Mouse (Mus musculus) liver, embryonic 12.5 days (tissue): ENCODE data around the gene Xxylt1. TPM values are rescaled to one million over a fixed set of nuclear protein-coding genes. Genes with fewer than 3 reads are reported as not detected.

Experiments used
- ATAC-seq: fragments of 200-750 bp; cut with Nextera tagmentation; 2 replicates; pipeline ENCODE4 v1.8.0; 2017; ENCODE audit warnings: moderate number of reproducible peaks, mild to moderate bottlenecking, moderate library complexity
- H3K27ac ChIP-seq: fragments of 300-500 bp; sonication (generic); 2 replicates; pipeline ENCODE4 v1.5.1; 2016; ENCODE audit warnings: mild to moderate bottlenecking
- H3K27me3 ChIP-seq: fragments of 300-500 bp; sonication (generic); replicated peaks from 2 replicates; pipeline ENCODE4 v1.6.1; 2016; ENCODE audit warnings: mild to moderate bottlenecking, moderate library complexity
- H3K36me3 ChIP-seq: fragments of 300-500 bp; sonication (generic); 2 replicates; pipeline ENCODE4 v1.6.1; 2016; ENCODE audit warnings: mild to moderate bottlenecking, moderate library complexity
- H3K4me1 ChIP-seq: fragments of 300-500 bp; sonication (generic); 2 replicates; pipeline ENCODE4 v1.6.1; 2016
- H3K4me2 ChIP-seq: fragments of 300-500 bp; sonication (generic); 2 replicates; pipeline ENCODE4 v1.6.1; 2016; ENCODE audit warnings: mild to moderate bottlenecking, moderate library complexity
- H3K4me3 ChIP-seq: fragments of 300-500 bp; sonication (generic); 2 replicates; pipeline ENCODE4 v1.5.1; 2016; ENCODE audit warnings: mild to moderate bottlenecking, moderate library complexity
- H3K9ac ChIP-seq: fragments of 300-500 bp; sonication (generic); 2 replicates; pipeline ENCODE4 v1.6.1; 2016; ENCODE audit warnings: mild to moderate bottlenecking, moderate library complexity
- H3K9me3 ChIP-seq: fragments of 300-500 bp; sonication (generic); replicated peaks from 2 replicates; pipeline ENCODE4 v1.6.1; 2016; ENCODE audit warnings: mild to moderate bottlenecking, moderate library complexity
- WGBS: fragments of 180-500 bp; shearing (Covaris S2); methylation state at CpG from one replicate; pipeline ENCODE4 v1.1.7; 2016; ENCODE audit not compliant: insufficient replicate concordance; 5-methylcytosine and 5-hydroxymethylcytosine counted together
- polyA plus RNA-seq: library from polyadenylated mRNA; unstranded; fragments of >200 nt; fragmentation: Nextera tagmentation; extraction: Ambion mirVana; gene quantifications from 2 replicates; pipeline ENCODE4 v1.2.1, GENCODE M21; 2016

Xxylt1 gene
- polyA plus RNA-seq, 1 experiment from 2014 or later = 7.5 TPM

DNA sequence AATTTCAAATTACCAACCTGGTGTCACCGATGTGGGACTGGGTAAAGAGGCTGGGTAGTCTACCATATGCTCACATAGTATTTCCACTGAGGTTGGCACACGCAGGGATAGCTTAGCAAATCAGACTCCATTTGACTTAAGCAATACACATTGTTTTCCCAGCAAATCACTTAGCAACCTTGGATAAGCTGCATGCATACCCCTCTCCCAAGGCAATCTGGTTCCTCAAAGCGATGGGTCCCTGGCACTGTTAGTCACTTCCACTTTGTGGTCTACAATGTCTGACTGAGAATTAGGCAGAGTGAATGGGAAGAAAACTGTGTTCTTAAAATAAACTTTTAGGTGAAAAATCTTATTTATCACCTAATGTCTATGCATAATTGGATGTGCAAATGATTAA, 142.6 kb downstream of the Xxylt1 start:
- WGBS = 65% methylated on average over 3 of the region's 3 CpGs
- Histone ChIP-seq H3K27ac (no peak overlapping the region), H3K4me1 (peaks cover 14% of the 10 kb centered on the region), H3K9me3 (no peaks in the 10 kb centered on the region), H3K4me3 (no peak overlapping the region), H3K9ac (no peak overlapping the region), H3K27me3 (no peaks in the 10 kb centered on the region), H3K4me2 (no peak overlapping the region), H3K36me3 (no peaks in the 10 kb centered on the region)
- no peak for ATAC-seq

DNA sequence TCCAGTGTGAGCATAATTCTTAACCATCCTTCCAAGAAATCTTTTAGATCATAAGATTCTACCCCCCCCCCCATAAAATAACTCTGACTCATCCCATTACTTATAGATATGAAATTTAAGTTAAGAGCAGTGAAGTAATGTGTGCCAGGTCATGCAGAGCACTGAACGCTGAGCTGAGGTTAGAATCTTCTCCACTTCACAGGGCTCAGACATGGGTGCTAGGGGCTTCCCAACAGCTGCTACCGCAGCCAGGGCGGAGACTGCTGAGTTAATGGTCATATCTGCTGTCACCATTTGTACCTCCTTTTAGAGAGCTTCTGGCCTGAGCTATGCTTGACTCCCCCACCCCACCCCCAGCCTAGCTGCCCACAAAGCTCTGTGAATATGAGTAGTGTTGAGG, 143.6 kb downstream of the Xxylt1 start:
- Histone ChIP-seq H3K27ac (no peak overlapping the region), H3K36me3 (no peaks in the 10 kb centered on the region), H3K27me3 (no peaks in the 10 kb centered on the region; the same call in 1 of the 2 replicates), H3K4me1 (peaks cover 14% of the 10 kb centered on the region), H3K9ac (no peak overlapping the region), H3K9me3 (no peaks in the 10 kb centered on the region), H3K4me3 (no peak overlapping the region), H3K4me2 (no peak overlapping the region)
- ATAC-seq = no peak
- 42% methylated on average over 3 of the region's 3 CpGs for WGBS

DNA sequence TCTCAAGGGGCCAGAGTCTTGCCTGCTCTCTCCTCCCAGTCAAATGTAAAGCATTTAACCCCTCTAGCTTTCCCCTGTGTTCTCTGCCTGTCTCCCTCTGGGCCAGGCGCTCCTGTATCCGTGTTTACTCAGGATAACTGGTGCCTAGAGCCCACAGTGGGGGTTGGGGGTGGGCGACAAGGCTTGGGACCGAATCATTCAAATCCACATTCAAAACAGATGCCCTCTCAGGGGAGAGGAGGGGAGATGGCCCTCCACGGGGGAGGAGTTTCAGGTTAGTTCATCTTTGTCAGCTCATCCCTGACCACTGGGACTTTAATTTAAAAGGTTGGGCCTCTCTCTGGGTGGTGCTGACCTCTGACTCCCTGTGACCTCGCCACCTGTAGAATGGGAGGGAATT, 144.8 kb downstream of the Xxylt1 start:
- 59% methylated on average over 6 of the region's 6 CpGs for WGBS

DNA sequence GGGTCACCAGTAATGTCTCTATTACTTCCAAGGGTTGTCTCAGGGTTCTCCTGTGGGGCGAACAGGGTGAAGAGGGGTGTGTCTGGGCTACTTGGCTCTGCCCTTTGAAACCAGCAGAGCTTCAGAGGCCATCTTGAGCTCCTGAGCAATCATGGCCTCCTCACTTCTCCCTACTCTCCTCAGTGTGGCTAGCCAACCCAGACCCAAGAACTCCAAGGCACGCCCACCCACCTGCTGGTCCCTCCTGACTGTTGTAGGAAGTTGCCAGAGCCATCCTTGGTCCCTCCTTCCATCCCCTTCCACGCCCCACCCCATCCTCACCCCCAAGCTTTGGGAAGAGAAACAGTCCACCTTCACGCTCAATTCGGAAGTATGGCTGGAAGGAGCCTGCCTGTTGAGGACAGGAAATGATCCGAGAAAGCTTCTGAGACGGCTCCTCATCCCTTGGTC, 145.2 kb downstream of the Xxylt1 start:
- Histone ChIP-seq H3K4me2 (no peak overlapping the region), H3K9me3 (no peaks in the 10 kb centered on the region), H3K4me3 (no peak overlapping the region), H3K27ac (no peak overlapping the region), H3K27me3 (no peaks in the 10 kb centered on the region; the same call in 1 of the 2 replicates), H3K4me1 (peaks cover 14% of the 10 kb centered on the region), H3K36me3 (no peaks in the 10 kb centered on the region), H3K9ac (no peak overlapping the region)
- no peak for ATAC-seq
- 61% methylated on average over 7 of the region's 7 CpGs for WGBS

More for the DNA sequence above, 144.8 kb downstream of the Xxylt1 start:
- no peak for ATAC-seq
- Histone ChIP-seq H3K4me1 (peaks cover 14% of the 10 kb centered on the region), H3K4me3 (no peak overlapping the region), H3K9me3 (no peaks in the 10 kb centered on the region), H3K9ac (no peak overlapping the region), H3K36me3 (no peaks in the 10 kb centered on the region), H3K4me2 (no peak overlapping the region), H3K27ac (no peak overlapping the region), H3K27me3 (no peaks in the 10 kb centered on the region; the same call in 1 of the 2 replicates)

DNA sequence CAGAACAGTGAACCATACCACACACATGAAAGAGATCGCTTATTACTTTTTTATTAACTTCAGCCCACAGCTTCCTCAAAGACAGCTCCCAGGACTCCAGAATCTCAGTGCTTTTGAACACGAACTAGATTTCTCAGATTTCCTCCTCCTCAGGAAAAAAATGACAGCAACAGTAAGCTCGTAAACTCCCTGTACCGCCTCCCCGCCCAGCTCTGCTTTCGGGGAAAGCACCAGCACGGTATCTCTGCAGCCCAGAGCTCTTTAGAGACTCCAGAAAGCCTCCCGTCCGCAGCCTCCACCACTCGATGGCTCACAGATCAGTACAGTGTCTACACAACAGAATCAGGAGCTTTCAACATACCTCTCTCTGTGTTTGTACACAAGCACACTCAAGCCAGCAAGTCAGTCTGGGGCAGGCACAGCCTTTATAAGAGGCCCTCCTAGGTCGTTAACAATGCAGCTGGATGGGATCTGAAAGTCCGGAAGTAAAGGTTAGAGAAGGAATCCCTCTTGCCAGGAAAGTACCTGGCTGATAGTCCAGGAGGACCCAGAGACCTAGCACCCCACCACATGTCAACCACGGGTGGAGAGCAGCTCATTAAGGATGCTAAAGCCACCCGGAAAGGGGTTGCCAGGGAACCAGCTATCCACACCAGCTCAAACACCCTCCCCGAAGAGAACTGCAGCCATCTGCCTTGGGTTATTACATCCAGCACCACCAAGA, 146.1 kb downstream of the Xxylt1 start:
- H3K4me1 ChIP-seq = peaks cover 14% of the 10 kb centered on the region
- no peaks in the 10 kb centered on the region; the same call in 1 of the 2 replicates for H3K9me3 ChIP-seq
- no peaks in the 10 kb centered on the region; the same call in 1 of the 2 replicates for H3K27me3 ChIP-seq
- H3K27ac ChIP-seq = no peak overlapping the region
- H3K9ac ChIP-seq = no peak overlapping the region
- ATAC-seq = no peak
- no peaks in the 10 kb centered on the region for H3K36me3 ChIP-seq
- H3K4me2 ChIP-seq = no peak overlapping the region
- whole genome bisulfite sequencing = 52% methylated on average over 15 of the region's 15 CpGs
- H3K4me3 ChIP-seq = no peak overlapping the region

DNA sequence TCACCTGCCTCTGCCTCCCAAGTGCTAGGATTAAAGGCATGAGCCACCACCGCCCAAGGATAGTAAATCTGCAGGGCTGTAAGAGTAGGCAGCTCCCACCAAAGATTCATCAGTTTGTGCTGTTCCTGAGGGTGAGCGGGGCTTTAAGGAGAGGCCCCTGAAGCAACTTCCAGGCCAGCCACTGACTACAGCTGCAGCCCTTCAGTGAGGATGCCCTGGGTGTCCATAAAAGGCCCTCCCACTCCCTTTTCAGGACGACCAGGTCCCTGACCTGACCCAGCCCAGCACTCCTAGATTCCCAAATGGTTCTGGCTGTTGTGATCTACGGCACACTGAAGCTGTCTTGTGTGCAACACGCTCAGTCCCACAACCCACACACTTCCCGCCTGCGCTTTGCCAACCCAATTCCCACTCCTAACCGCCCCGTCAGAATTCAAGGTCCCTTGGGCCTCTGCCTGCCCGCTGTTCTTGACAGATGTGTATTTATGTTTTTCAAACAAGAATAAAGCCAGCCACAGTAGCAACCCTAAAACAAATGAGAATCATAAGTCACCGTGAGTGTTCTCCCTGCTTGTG, 146.9 kb downstream of the Xxylt1 start:
- H3K4me1 ChIP-seq = peaks cover 7% of the 10 kb centered on the region; the same call in 1 of the 2 replicates
- 71% methylated on average over 11 of the region's 11 CpGs for WGBS
- no peaks in the 10 kb centered on the region for H3K36me3 ChIP-seq
- no peak overlapping the region for H3K4me3 ChIP-seq
- H3K27ac ChIP-seq = no peak overlapping the region
- no peak overlapping the region for H3K9ac ChIP-seq
- no peak for ATAC-seq
- H3K27me3 ChIP-seq = no peaks in the 10 kb centered on the region; the same call in 1 of the 2 replicates
- H3K4me2 ChIP-seq = no peak overlapping the region
- H3K9me3 ChIP-seq = no peaks in the 10 kb centered on the region; the same call in 1 of the 2 replicates

DNA sequence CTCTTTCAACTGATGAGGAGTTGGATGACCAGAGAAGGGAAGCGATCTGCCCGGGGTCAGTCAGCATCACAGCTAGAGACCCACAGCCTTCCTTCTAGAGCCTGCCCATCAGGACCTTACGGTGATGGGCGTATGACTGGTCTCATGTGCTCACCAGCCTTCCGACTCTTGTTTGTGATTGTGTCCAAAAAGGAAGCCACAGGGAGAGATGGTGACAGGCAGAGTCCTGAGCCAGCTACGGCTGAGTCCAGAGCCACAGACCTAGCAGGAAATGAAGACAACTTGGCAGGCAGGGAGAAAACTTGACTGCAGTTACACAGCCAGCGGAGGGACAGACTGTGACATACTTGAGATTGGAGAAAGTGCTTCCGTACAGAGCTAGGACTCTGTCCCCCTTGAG, 147.9 kb downstream of the Xxylt1 start:
- Histone ChIP-seq H3K4me1 (peaks cover 8% of the 10 kb centered on the region; the same call in 1 of the 2 replicates), H3K27ac (no peak overlapping the region), H3K36me3 (no peaks in the 10 kb centered on the region), H3K4me2 (no peak overlapping the region), H3K9me3 (no peaks in the 10 kb centered on the region; the same call in 1 of the 2 replicates), H3K4me3 (no peak overlapping the region), H3K9ac (no peak overlapping the region), H3K27me3 (no peaks in the 10 kb centered on the region; the same call in 1 of the 2 replicates)
- WGBS = 50% methylated on average over 8 of the region's 8 CpGs
- ATAC-seq = no peak

DNA sequence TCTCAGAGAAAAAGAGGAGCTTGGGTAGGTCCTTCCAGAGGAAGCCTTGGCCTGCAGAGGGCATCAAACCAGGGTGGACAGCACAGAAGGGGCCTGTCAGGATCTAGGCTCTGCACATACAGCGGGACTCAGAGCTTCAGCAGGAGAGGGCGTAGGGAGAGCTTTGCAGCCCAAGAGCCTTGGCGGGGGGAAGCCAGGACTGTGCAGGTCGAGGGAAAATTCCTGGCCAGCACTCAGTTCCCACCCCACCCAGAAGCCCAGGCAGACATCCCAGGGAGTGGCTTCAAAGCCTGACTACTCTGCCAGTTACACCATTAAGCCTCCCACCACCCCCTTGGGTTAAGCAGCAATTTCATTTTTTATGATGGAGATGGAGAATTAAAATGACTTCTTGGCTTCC, 148.4 kb downstream of the Xxylt1 start:
- H3K36me3 ChIP-seq = no peaks in the 10 kb centered on the region
- no peaks in the 10 kb centered on the region; the same call in 1 of the 2 replicates for H3K27me3 ChIP-seq
- H3K4me1 ChIP-seq = peaks cover 7% of the 10 kb centered on the region; the same call in 1 of the 2 replicates
- H3K9ac ChIP-seq = no peak overlapping the region
- no peak overlapping the region for H3K27ac ChIP-seq
- 75% methylated on average over 4 of the region's 4 CpGs for WGBS
- no peak overlapping the region for H3K4me2 ChIP-seq
- H3K4me3 ChIP-seq = no peak overlapping the region
- no peak for ATAC-seq
- no peaks in the 10 kb centered on the region; the same call in 1 of the 2 replicates for H3K9me3 ChIP-seq

DNA sequence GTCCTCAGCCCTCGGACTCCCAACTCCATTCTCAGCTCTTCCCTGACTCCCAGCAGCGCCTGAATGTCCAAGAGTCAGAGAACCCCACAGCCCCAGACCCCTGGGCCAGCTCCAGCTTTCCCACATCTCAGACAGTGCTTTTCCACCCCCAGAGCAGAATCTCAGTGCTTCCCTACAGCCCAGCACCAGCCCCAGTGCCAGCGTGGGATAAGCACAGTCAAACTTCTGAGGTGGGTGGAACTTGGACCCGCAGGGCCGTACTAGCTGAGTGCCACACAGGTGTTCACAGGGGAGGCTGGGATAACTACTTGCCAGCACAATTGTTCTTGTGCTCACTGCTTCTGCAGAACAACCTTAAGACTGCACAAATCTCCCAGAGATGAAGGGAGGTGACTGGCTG, 149.0 kb downstream of the Xxylt1 start:
- Histone ChIP-seq H3K4me1 (0 out of 2 replicates have a peak, but pooled peaks cover 5% of the 10 kb centered on the region), H3K9ac (no peak overlapping the region), H3K27me3 (no peaks in the 10 kb centered on the region; the same call in 1 of the 2 replicates), H3K4me2 (no peak overlapping the region), H3K9me3 (no peaks in the 10 kb centered on the region; the same call in 1 of the 2 replicates), H3K4me3 (no peak overlapping the region), H3K27ac (no peak overlapping the region), H3K36me3 (no peaks in the 10 kb centered on the region)
- 73% methylated on average over 5 of the region's 5 CpGs for WGBS
- ATAC-seq = no peak

DNA sequence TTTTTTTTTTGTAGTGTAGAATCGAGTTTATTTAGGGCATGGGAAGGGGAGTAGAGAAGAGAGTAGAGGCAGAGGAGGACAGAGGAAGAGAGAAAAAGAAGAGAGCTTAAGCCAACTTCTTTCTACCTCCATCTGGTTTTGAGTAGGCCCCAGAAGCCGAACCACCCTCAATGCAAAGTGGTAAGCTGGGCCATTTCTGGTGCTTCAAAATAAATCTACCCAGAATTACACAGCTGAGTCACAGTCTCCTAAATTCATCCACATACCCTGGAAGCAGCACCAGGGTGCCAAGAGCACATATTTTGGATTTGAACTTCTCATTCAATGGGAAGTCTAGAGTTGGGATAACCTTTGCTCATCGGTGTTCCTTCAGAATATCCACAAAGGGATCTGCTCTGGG, 152.1 kb downstream of the Xxylt1 start:
- H3K36me3 ChIP-seq = no peaks in the 10 kb centered on the region
- H3K27ac ChIP-seq = no peak overlapping the region
- 0 out of 2 replicates have a peak, but pooled peaks cover 5% of the 10 kb centered on the region for H3K4me1 ChIP-seq
- H3K4me3 ChIP-seq = no peak overlapping the region
- H3K4me2 ChIP-seq = no peak overlapping the region
- no peak overlapping the region for H3K9ac ChIP-seq
- ATAC-seq = no peak
- H3K27me3 ChIP-seq = no peaks in the 10 kb centered on the region; the same call in 1 of the 2 replicates
- no peaks in the 10 kb centered on the region; the same call in 1 of the 2 replicates for H3K9me3 ChIP-seq
- WGBS = 59% methylated on average over 3 of the region's 3 CpGs

DNA sequence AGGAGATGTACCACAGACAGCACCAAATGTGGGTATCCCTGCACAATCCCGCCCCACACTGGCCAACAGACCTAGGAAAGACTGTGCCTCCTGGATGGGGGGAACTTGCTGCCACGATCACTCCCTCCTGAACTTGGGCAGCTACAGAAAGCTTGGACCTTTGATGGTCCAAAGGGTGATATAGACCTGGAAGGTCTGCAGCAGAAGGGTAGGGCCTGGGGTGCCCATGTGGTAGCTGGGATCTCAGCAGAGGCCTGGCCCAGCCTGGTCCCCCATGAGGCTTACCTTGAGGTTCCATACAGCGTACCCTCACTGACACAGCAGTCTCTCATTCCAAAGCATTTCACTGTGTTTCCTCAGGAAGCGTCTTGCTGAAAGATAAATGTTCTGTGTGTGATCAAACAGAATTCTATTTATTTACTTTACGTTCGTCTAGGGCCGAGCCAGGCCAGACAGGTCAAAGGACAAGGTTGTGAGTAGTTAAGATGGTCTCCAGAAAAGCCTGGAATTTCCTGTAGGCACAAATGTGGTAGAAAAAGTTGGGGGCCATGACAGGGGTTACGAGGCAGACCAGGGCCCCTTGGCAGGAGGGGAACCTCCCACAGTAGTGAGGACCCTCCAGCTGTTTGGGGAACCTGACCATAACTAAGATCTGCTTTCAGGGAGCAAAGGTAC, 153.0 kb downstream of the Xxylt1 start:
- Histone ChIP-seq H3K27ac (no peak overlapping the region), H3K36me3 (no peaks in the 10 kb centered on the region), H3K27me3 (no peaks in the 10 kb centered on the region; the same call in 1 of the 2 replicates), H3K4me1 (0 out of 2 replicates have a peak, but pooled peaks cover 5% of the 10 kb centered on the region), H3K4me2 (no peak overlapping the region), H3K9ac (no peak overlapping the region), H3K9me3 (no peaks in the 10 kb centered on the region; the same call in 1 of the 2 replicates), H3K4me3 (no peak overlapping the region)
- WGBS = 61% methylated on average over 8 of the region's 8 CpGs
- no peak for ATAC-seq

DNA sequence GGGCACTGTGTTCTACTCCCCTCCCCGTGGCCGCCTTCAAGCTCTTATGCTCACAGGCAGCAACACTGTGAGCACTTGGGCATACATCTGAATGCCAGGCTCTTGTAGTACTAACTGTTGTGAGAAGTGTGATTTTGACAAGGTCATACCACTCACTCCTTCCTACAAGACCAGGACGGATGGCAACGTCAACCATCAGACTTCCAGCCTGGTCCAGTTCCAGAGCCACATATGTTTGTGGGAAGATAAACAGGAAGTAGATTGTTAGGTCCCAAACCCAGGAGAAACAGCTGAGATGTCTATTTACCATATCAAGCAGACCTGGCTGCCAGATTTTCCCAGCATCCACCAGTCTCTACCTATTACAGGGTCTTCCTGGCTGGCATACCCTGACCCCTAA, 155.7 kb downstream of the Xxylt1 start:
- WGBS = 52% methylated on average over 4 of the region's 4 CpGs
- H3K9ac ChIP-seq = no peak overlapping the region
- H3K27me3 ChIP-seq = no peaks in the 10 kb centered on the region
- H3K27ac ChIP-seq = no peak overlapping the region
- H3K9me3 ChIP-seq = no peaks in the 10 kb centered on the region; the same call in 1 of the 2 replicates
- H3K36me3 ChIP-seq = no peaks in the 10 kb centered on the region
- 0 out of 2 replicates have a peak, but pooled peaks cover 5% of the 10 kb centered on the region for H3K4me1 ChIP-seq
- no peak overlapping the region for H3K4me3 ChIP-seq
- no peak for ATAC-seq
- no peak overlapping the region for H3K4me2 ChIP-seq
